Mouse (Mus musculus) left cerebral cortex, adult 11 months (tissue): ENCODE measurements around the gene Lman1l.
A peak's percentile ranks its signal among the peaks of the same experiment; 100 is the strongest.

ENCODE experiments used
- DNase-seq: peaks from one replicate; pipeline ENCODE4 v3.0.0; 2022; ENCODE audit warnings: low spot score

The Lman1l gene

GRCm38 (mm10) chr9:57617556-57618169, 2.9 kb downstream of the Lman1l start:
- DNase-seq = no peak

DNA sequence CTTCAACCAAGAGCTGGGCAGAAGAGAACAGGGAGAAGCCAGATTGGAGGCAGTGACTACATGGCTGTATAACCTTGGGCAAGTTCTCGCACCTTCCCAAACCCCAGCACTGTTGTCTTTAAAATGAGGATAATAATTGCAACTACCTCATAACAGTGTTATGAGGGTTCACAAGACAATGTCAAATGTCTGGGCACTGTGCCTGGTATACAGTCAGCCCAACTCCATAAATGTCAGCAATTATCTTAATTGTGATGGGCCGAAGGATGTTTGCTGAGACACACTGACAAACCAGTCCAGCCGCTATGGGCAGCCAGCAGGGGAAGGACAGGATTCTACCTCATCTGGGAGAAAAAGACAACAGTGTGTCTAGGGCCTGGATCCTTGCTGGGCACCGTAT, 5.8 kb downstream of the Lman1l start:
- no peak for DNase-seq

DNA sequence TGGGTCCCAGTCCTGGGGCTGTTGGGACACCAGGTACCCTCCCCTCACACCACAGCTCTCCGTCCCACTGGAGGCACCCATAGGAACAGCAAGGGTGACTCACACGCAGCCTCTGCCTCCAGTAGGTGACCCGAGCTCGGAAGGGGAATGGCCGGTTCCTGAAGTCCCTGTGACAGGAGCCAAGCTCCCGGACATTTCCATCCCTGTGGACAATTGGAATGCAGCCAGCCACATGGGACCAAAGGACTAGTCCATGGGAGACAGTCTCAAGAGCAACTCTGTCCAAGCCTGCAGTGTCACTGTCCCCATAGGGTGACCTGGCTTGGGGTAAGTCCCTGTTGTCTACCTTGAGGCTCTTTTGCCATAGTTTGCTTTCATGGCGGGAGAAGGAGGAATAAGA, 6.6 kb downstream of the Lman1l start:
- DNase-seq = no peak

DNA sequence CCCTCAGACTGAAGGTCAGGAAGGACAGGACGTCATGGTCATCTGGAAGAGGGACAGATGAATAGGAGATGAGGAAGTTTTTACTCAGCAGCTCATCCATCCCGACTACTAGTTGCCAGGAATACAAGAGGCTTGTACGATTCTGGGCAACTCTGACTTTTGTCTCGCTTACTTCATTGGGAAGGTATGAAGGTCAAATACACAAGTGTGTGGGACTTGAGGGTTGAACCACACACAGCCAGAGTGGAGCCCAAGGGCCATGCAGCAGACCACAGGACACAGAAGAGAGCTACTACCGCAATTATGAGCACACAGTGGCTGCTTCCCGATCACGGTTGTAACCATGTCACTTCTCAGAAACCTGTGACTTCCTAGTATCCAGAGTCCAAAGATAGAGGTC, 8.0 kb downstream of the Lman1l start:
- DNase-seq = no peak

DNA sequence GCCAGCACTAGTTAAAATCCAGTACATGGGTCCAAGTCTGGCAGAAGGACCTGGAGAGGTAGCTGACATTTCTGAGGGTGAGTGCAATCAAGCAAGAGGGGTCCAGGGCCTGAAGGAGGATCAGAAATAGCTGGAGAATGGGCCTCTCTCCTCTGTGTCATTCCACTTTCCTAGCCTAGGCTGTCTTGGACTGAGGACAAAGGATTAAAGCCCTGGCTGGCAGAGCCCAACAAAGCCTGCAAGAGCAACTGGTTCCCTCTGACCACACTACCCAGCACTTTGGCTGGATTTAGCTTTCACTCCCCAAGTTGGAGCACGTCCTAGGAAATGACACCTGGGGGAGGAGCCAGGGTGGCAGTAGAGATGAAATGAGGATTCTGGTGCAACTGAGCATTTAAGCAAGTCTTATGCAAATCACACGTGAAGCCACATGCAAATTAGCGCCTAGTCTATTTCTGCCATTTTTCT, 10.2 kb downstream of the Lman1l start:
- no peak for DNase-seq

DNA sequence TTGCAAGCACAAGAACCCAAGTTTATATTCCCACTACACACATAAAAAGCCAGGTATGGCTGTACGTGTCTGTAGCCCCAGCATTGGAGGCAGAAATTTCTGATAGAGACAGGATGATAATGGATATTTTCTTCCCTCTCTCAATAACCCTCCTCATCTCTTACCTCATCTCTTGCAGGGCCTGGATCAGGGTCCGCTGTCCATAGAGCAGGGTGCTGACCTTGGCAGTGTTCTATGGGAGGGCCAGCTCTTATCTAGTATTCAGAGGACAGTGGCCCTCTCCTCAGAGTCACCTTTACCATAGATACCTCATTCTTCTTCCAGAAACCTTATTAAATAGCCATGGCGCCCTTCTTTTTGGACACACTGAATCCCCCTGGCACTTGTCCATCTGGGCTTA, 10.8 kb downstream of the Lman1l start:
- DNase-seq = no peak

GRCm38 (mm10) chr9:57606139-57606851, 14.3 kb downstream of the Lman1l start, which contains the start of gene Cplx3:
Cplx3 (minus strand) TSS chr9:57606281.
- DNase-seq = no peak

- DNase-seq = no peak
Observed at GRCm38 (mm10) chr9:57605503-57605902, 15.1 kb downstream of the Lman1l start.

DNA sequence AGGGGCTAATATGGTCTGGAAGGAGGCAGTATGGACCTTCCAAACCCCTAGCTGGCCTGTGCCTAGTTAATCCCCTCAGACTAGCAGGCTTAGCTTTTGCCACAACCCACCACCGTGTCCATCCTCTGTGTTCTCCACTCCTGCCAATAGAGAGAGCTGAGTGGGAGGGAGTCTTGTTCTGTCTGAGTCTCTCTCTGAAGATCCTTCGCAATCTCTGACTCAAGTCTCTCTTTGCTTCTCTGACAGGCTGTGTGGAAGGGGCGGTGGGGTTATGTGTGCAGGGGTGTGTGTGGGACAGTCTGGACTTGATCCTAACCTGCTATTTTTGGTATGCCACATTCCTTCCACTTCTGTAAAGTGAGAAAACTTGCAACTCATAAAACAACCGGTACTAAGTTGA, 15.7 kb downstream of the Lman1l start:
- DNase-seq = no peak

GRCm38 (mm10) chr9:57602098-57602497, 18.5 kb downstream of the Lman1l start:
- DNase-seq = no peak

DNA sequence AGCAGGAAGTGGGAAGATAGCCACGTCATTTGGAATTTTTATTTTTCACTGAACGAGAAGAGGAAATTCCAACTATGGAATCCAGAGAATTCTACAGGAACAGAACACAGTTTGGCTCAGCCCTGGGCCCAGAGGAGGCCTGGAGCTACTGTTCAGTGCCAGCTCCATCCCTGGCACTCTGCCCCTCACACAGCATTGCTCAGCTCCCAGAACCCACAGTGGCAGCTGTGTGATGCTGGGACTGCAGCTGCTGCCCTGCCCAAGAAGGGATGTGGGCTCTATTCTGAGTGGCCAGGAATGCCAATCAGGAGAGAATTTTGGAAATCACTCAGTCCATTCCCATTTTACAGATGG, 19.2 kb downstream of the Lman1l start:
- DNase-seq = peak; percentile 58

GRCm38 (mm10) chr9:57600620-57601352, 19.8 kb downstream of the Lman1l start:
- DNase-seq = no peak

DNA sequence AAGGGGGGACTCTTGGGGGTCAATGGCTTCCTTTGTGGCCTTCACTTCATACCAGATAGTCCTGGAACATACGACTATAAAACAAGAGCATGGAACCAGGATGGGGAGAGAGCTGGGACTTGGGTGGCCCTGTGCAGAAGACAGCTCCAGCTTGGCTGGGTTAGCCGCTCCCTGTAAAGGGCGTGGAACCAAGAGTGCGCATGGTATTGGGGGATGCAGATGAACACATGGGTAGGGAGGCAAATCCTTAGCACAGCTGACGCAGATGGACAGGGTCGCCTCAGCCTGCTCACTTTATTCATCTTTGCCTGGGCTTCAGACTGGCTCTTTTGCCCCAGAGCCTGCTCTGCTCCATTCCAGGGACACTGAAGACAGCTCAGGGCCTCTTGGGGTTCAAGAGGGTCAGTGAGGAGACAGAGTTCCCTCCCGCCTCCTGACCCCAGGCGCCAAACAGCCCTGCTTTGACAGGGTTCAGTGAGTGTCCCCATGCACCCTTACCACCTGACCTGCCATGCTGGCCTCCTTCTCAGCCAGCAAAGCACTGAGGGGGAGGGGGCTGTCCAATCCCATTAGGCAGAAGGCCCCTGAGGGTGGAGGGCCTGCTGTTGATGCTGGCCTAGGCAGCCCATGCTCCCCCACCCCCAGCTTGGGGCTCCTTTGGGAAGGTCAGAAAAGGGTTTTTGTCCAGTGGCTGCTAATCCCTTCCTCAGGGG, 21.6 kb downstream of the Lman1l start:
- no peak for DNase-seq

DNA sequence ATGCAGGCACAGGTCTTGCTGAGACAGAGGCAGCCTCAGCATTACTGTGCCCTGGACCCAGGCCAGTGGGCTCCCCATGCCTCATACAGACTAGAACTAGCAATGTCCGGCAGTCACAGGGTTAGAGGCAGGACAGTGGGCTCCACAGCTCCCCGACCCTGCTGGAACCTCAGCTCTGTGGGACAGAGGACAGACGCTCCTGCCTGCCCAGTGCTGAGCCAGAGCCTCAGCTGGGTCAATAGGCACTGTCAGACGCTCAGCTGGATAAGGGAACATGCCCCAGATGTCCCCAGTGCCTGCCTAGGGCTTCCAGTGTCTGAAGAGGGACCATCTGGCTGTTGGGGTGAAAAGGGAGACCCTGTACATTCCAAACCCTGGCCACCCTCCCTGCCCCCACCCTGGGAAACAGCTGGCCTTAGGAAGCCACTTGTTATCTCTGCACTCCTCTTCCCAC, 22.6 kb downstream of the Lman1l start:
- no peak for DNase-seq

- no peak for DNase-seq
Observed at GRCm38 (mm10) chr9:57597265-57597664, 23.3 kb downstream of the Lman1l start.

DNA sequence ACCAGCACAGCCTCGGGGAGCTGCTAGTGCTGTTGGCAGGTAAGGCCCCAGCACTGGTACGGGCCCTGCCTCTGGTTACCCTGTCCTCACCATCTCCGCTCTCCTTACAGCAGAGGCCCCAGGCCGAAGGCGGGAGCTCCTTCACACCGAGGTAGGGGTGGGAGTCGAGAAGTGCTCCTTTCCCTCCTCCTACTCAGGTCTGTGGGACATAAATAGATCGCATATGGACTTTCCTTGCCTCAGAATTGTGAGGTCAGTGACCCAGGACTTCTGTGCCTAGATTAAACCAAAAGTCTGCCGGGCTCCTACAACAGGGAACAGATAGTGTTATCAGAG, 26.4 kb downstream of the Lman1l start:
- no peak for DNase-seq

DNA sequence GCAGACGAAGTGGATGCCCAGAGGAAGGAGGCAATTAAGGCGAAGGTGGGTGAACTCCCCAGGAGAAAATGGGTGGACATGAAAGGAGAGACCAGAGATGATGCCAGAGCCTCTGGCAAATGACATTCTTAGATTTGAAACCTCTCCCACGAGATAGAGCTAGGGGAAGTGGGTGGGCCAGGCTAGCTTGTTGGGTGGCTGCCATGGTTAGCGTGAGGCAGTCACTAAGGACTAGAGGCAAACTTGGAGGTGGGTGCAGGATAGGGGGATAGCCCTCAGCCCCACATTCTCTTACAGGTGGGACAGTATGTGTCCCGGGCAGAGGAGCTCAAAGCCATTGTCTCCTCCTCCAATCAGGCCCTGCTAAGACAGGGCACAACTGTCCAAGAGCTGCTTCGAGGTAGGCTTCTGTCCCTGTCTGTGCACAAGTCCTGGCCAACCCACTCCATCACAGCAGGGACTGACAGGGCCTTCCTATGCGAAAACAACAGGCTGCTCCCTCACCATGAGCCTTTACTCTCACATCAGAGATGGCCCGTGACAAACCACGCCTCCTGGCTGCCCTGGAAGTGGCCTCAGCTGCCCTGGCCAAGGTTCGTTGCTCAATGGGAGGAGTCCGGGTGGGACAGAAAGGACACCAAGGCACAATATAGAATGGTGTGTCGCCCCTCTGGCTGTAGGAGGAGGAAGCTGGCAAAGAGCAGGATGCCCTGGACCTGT, 27.0 kb downstream of the Lman1l start:
- no peak for DNase-seq

GRCm38 (mm10) chr9:57590726-57591125, 29.8 kb downstream of the Lman1l start:
- DNase-seq = no peak

DNA sequence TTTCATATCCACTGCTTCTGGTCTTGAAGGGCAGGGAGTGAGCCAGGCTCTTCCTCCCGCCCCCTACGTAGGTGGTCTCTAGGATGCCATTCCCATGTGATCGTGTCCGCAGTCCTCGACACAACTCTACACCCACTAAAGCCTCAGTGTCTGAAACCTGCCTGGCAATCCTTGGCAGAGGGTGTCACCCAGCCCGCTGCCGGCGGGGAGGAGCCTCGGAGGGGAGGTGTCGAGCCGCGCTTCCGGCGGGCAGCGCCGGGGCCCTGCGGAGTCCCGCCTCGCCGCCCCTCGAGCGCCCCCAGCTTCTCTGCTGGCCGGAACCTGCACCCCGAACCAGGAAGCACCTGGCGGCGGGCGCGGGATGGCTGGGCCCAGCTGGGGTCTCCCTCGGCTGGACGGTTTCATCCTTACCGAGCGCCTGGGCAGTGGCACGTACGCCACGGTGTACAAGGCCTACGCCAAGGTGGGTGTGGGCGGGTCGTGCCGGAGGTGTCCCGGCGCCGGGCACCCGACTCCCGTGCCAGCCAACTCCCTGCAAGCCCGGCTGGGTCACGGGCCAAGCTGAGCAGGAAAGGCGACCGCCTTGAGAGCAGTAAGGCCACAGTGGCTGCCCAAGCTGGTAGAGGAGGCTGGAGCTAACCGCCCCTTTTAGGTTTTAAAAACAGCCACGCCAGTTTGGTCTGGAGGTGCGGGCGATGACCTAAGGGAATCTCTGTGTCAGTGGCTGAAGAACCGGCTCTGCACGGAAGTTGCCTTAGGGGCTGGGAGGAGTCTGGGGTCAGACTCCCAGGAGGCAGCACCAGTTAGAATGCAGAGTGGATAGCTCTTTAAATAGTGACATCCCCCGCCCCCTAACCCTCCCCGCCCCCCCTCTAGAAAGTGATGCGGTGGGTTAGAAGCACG, 31.1 kb downstream of the Lman1l start, which contains the start of gene Ulk3:
Gene Ulk3, plus strand, starts transcription at position 229 of the 903 bp plus-strand sequence.
- DNase-seq = peak; percentile 66

GRCm38 (mm10) chr9:57584991-57585390, 35.6 kb downstream of the Lman1l start:
- no peak for DNase-seq
